Mouse (Mus musculus) spleen, adult 2 months (tissue): Measurements from ENCODE around the gene Cdk10.
A peak's percentile ranks its signal among the peaks of the same experiment; 100 is the strongest.

Experiments
- CTCF ChIP-seq: fragments of 200-500 bp; IDR thresholded peaks from 2 replicates; pipeline ENCODE4 v1.5.1; 2011; ENCODE audit warnings: mild to moderate bottlenecking, inconsistent platforms; ENCODE audit not compliant: insufficient read depth, insufficient read length, insufficient replicate concordance; ENCODE audit errors: extremely low read depth
- POLR2A ChIP-seq: fragments of 200-500 bp; IDR thresholded peaks from 2 replicates; pipeline ENCODE4 v1.6.1; 2011; ENCODE audit warnings: low read depth, low read length, inconsistent platforms

GRCm38 (mm10) chr8:123190678-123191077 is 34.0 kb upstream of the Cdk10 start:
- TF ChIP-seq CTCF, result peak; percentile 35; the same call in 1 of the 2 replicates
- no peak for TF ChIP-seq POLR2A
